Mouse (Mus musculus): Measurements from ENCODE around the gene Acpp. TPM values are rescaled to one million over a fixed set of nuclear protein-coding genes. Genes with fewer than 3 reads are reported as not detected.

The Acpp gene
- polyA plus RNA-seq, 1 experiment from 2014 or later = 0.69 TPM

GRCm38 (mm10) chr9:104344136-104344535, 6.6 kb upstream of the Acpp start:
- Histone ChIP-seq H3K36me3 (replicated peaks) (no peaks in the 10 kb centered on the region), H3K27ac (replicated peaks) (no peak overlapping the region), H3K27me3 (no peaks in the 10 kb centered on the region), H3K4me1 (replicated peaks) (no peaks in the 10 kb centered on the region), H3K4me2 (no peak overlapping the region), H3K9me3 (replicated peaks) (no peaks in the 10 kb centered on the region), H3K9ac (no peak overlapping the region), H3K4me3 (replicated peaks) (no peak overlapping the region)
- WGBS (ENCODE audit: insufficient replicate concordance) = 60% methylated on average over 5 of the region's 5 CpGs
- no peak for ATAC-seq (ENCODE audit: insufficient read depth)

- Histone ChIP-seq H3K4me2 (no peak overlapping the region), H3K27me3 (no peaks in the 10 kb centered on the region), H3K9ac (no peak overlapping the region), H3K9me3 (replicated peaks) (no peaks in the 10 kb centered on the region), H3K4me1 (replicated peaks) (no peaks in the 10 kb centered on the region), H3K36me3 (replicated peaks) (no peaks in the 10 kb centered on the region), H3K4me3 (replicated peaks) (no peak overlapping the region), H3K27ac (replicated peaks) (no peak overlapping the region)
- 46% methylated on average over 5 of the region's 5 CpGs for WGBS (ENCODE audit: insufficient replicate concordance)
- ATAC-seq (ENCODE audit: insufficient read depth) = no peak
Observed at GRCm38 (mm10) chr9:104339483-104339882, 1.9 kb upstream of the Acpp start.

GRCm38 (mm10) chr9:104338489-104339427, 1.2 kb upstream of the Acpp start:
- peak overlapping the region; percentile 39 for H3K4me2 ChIP-seq
- H3K27me3 ChIP-seq = no peaks in the 10 kb centered on the region
- no peak overlapping the region for H3K4me3 ChIP-seq (replicated peaks)
- no peaks in the 10 kb centered on the region for H3K36me3 ChIP-seq (replicated peaks)
- WGBS (ENCODE audit: insufficient replicate concordance) = 49% methylated on average over 18 of the region's 18 CpGs
- H3K9ac ChIP-seq = no peak overlapping the region
- peak overlapping the region; percentile 46 for H3K27ac ChIP-seq (replicated peaks)
- no peaks in the 10 kb centered on the region for H3K4me1 ChIP-seq (replicated peaks)
- H3K9me3 ChIP-seq (replicated peaks) = no peaks in the 10 kb centered on the region
- ATAC-seq (ENCODE audit: insufficient read depth) = peak; percentile 5; the same call in 1 of the 2 replicates

GRCm38 (mm10) chr9:104331301-104331700, 6.2 kb downstream of the Acpp start:
- Histone ChIP-seq H3K4me3 (replicated peaks) (no peak overlapping the region), H3K4me2 (no peak overlapping the region), H3K36me3 (replicated peaks) (no peaks in the 10 kb centered on the region), H3K27ac (replicated peaks) (no peak overlapping the region), H3K27me3 (no peaks in the 10 kb centered on the region), H3K9ac (no peak overlapping the region), H3K4me1 (replicated peaks) (no peaks in the 10 kb centered on the region), H3K9me3 (replicated peaks) (no peaks in the 10 kb centered on the region)
- WGBS (ENCODE audit: insufficient replicate concordance) = 59% methylated on average over 5 of the region's 5 CpGs
- ATAC-seq (ENCODE audit: insufficient read depth) = no peak

- H3K4me3 ChIP-seq (replicated peaks) = no peak overlapping the region
- H3K36me3 ChIP-seq (replicated peaks) = no peaks in the 10 kb centered on the region
- no peak overlapping the region for H3K27ac ChIP-seq (replicated peaks)
- WGBS (ENCODE audit: insufficient replicate concordance) = 60% methylated on average over 4 of the region's 4 CpGs
- H3K4me1 ChIP-seq (replicated peaks) = no peaks in the 10 kb centered on the region
- H3K9ac ChIP-seq = no peak overlapping the region
- no peak for ATAC-seq (ENCODE audit: insufficient read depth)
- no peaks in the 10 kb centered on the region for H3K27me3 ChIP-seq
- H3K4me2 ChIP-seq = no peak overlapping the region
- no peaks in the 10 kb centered on the region for H3K9me3 ChIP-seq (replicated peaks)
Observed at GRCm38 (mm10) chr9:104328655-104329054, 8.9 kb downstream of the Acpp start.

- H3K4me3 ChIP-seq (replicated peaks) = no peak overlapping the region
- 63% methylated on average over 7 of the region's 7 CpGs for WGBS (ENCODE audit: insufficient replicate concordance)
- H3K27ac ChIP-seq (replicated peaks) = no peak overlapping the region
- no peak for ATAC-seq (ENCODE audit: insufficient read depth)
- H3K4me2 ChIP-seq = no peak overlapping the region
- H3K9me3 ChIP-seq (replicated peaks) = no peaks in the 10 kb centered on the region
- no peaks in the 10 kb centered on the region for H3K4me1 ChIP-seq (replicated peaks)
- no peak overlapping the region for H3K9ac ChIP-seq
- no peaks in the 10 kb centered on the region for H3K27me3 ChIP-seq
- no peaks in the 10 kb centered on the region for H3K36me3 ChIP-seq (replicated peaks)
Observed at GRCm38 (mm10) chr9:104321519-104321918, 16.0 kb downstream of the Acpp start.

GRCm38 (mm10) chr9:104316351-104316750, 21.2 kb downstream of the Acpp start:
- H3K27ac ChIP-seq (replicated peaks) = no peak overlapping the region
- no peaks in the 10 kb centered on the region for H3K9me3 ChIP-seq (replicated peaks)

GRCm38 (mm10) chr9:104315499-104315898, 22.0 kb downstream of the Acpp start:
- H3K4me1 ChIP-seq (replicated peaks) = no peaks in the 10 kb centered on the region
- no peak overlapping the region for H3K4me3 ChIP-seq (replicated peaks)
- H3K4me2 ChIP-seq = no peak overlapping the region
- no peak overlapping the region for H3K9ac ChIP-seq
- no peaks in the 10 kb centered on the region for H3K9me3 ChIP-seq (replicated peaks)
- WGBS (ENCODE audit: insufficient replicate concordance) = 15% methylated on average over 10 of the region's 10 CpGs
- no peaks in the 10 kb centered on the region for H3K36me3 ChIP-seq (replicated peaks)
- no peak for ATAC-seq (ENCODE audit: insufficient read depth)
- no peaks in the 10 kb centered on the region for H3K27me3 ChIP-seq
- H3K27ac ChIP-seq (replicated peaks) = no peak overlapping the region

More at GRCm38 (mm10) chr9:104316351-104316750, 21.2 kb downstream of the Acpp start:
- ATAC-seq (ENCODE audit: insufficient read depth) = no peak
- H3K4me2 ChIP-seq = no peak overlapping the region
- WGBS (ENCODE audit: insufficient replicate concordance) = 67% methylated on average over 11 of the region's 11 CpGs
- no peaks in the 10 kb centered on the region for H3K27me3 ChIP-seq
- no peaks in the 10 kb centered on the region for H3K36me3 ChIP-seq (replicated peaks)
- no peak overlapping the region for H3K9ac ChIP-seq
- no peaks in the 10 kb centered on the region for H3K4me1 ChIP-seq (replicated peaks)
- no peak overlapping the region for H3K4me3 ChIP-seq (replicated peaks)

- H3K4me2 ChIP-seq = no peak overlapping the region
- no peaks in the 10 kb centered on the region for H3K4me1 ChIP-seq (replicated peaks)
- no peak overlapping the region for H3K4me3 ChIP-seq (replicated peaks)
- no peak for ATAC-seq (ENCODE audit: insufficient read depth)
- WGBS (ENCODE audit: insufficient replicate concordance) = 9% methylated on average over 6 of the region's 6 CpGs
- no peaks in the 10 kb centered on the region for H3K9me3 ChIP-seq (replicated peaks)
- H3K9ac ChIP-seq = no peak overlapping the region
- no peaks in the 10 kb centered on the region for H3K36me3 ChIP-seq (replicated peaks)
- H3K27ac ChIP-seq (replicated peaks) = no peak overlapping the region
- no peaks in the 10 kb centered on the region for H3K27me3 ChIP-seq
Observed at GRCm38 (mm10) chr9:104306734-104307133, 30.8 kb downstream of the Acpp start.

- Histone ChIP-seq H3K4me2 (no peak overlapping the region), H3K9me3 (replicated peaks) (no peaks in the 10 kb centered on the region), H3K4me1 (replicated peaks) (no peaks in the 10 kb centered on the region), H3K9ac (no peak overlapping the region), H3K27ac (replicated peaks) (no peak overlapping the region), H3K4me3 (replicated peaks) (no peak overlapping the region), H3K27me3 (no peaks in the 10 kb centered on the region), H3K36me3 (replicated peaks) (no peaks in the 10 kb centered on the region)
- ATAC-seq (ENCODE audit: insufficient read depth) = no peak
- WGBS (ENCODE audit: insufficient replicate concordance) = 74% methylated on average over 6 of the region's 6 CpGs
Observed at GRCm38 (mm10) chr9:104305333-104306111, 32.0 kb downstream of the Acpp start.

GRCm38 (mm10) chr9:104304800-104305199, 32.7 kb downstream of the Acpp start:
- Histone ChIP-seq H3K36me3 (replicated peaks) (no peaks in the 10 kb centered on the region), H3K4me3 (replicated peaks) (no peak overlapping the region), H3K9ac (no peak overlapping the region), H3K4me1 (replicated peaks) (no peaks in the 10 kb centered on the region), H3K27ac (replicated peaks) (no peak overlapping the region), H3K4me2 (no peak overlapping the region), H3K9me3 (replicated peaks) (no peaks in the 10 kb centered on the region), H3K27me3 (no peaks in the 10 kb centered on the region)
- WGBS (ENCODE audit: insufficient replicate concordance) = 58% methylated on average over 10 of the region's 10 CpGs
- no peak for ATAC-seq (ENCODE audit: insufficient read depth)
